Mouse (Mus musculus) spleen, postnatal 36 days (tissue): Measurements from ENCODE around the gene Gm29797.

Experiments used
- DNase-seq, 2 experiments: peaks; one replicate each; pipeline ENCODE4 v3.0.0; 2022; ENCODE audit warnings: low spot score in 2 of 2, mixed read lengths in 1 of 2

Gm29797 gene

DNA sequence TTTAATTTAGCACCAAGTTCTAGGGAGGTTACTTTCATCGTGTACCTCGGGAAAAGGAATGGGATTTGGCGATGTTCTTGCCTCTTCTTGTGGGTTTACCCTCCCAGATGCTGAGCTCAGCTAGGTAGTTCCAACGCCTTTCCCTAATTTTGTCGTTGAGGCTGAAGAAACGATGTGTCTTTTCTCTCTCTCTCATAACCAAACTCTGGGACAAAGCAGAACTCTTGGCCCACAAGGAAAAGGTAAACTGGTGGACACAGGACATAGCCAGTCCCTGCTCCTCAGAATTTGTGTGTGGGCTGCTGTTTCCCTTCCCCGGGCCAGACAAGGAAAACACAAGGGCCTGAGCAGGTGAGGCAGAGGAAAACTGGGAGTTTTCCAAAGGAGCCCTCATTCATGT is 15.2 kb downstream of the Gm29797 start:
- no peak for DNase-seq

DNA sequence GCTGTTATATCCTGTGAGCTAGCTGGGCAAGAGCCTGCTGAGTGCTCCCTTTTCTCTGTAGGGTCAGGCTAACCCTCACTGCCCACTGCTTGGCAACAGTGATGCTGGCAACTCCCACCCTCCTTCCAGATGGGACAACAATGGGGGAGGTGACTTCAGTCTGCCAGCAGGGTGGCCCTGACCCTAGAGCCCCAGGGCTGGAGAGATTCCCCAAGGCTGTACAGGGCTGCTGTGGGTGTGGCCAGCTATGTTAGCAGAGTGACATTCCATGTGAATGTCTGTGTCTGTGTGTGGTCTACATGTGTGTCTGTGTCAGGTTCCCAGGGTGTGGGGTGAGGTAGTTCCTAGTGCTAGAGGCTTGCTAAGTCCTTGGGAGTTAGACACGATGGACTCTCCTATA is 16.7 kb downstream of the Gm29797 start:
- DNase-seq: no peak

DNA sequence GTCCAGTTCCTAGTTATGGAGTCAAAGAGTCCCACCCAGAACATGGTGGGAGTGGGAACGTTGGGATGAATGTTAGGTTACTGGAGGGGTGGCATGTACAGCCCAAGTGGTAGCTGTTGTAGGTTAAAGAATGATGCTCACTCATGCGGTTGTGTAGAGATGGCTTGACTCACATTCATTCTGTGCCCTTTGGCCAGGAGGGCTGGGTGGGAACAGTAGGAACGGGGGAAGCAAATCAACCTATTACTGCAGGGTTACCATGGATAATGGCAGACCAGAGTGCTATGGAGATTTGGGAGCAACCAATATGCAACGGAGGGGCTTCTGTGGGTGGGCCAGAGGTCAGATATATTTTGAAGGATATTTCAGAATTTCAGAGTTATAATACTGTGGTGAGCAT is 18.1 kb downstream of the Gm29797 start:
- no peak for DNase-seq

DNA sequence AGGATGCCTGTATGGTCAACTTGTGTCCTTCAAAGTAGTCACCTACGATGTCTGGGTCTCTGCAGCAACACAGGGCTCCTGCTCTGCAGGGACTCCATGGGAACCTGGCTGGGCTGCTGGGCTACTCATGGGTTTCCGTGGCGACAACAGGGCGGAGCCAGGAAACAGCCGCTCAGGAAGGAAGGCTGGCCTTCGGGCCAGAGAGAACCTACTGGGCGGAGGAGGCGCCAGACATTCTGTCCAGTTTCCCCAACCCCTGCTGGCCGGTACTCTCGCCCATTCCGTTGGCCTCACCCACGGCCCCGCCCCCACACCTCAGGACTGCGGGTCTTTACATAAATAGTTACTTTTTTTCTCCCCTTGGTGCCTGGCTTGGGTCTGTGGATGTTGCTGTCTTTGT is 18.6 kb downstream of the Gm29797 start:
- DNase-seq: peak in 1 of 2 experiments; percentile 30

DNA sequence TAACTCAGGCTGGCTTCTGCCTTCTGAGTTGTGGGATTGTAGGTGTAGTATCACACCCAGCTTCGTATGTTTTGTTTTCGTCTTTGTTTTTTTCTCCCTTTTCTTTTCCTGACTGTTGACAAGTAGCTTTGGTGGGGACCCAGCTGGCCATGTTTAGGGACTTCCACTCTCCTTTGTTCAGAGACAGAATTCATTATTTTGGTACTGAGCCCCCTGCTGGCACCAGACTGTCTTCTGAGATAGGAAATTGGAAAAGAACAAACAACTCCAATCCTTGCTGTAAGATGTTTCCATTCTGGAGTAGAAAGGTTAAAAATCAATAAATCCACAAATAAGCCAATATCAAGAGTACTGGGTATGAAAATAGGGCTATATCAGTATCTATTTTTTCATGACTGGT is 19.6 kb downstream of the Gm29797 start:
- DNase-seq: no peak

DNA sequence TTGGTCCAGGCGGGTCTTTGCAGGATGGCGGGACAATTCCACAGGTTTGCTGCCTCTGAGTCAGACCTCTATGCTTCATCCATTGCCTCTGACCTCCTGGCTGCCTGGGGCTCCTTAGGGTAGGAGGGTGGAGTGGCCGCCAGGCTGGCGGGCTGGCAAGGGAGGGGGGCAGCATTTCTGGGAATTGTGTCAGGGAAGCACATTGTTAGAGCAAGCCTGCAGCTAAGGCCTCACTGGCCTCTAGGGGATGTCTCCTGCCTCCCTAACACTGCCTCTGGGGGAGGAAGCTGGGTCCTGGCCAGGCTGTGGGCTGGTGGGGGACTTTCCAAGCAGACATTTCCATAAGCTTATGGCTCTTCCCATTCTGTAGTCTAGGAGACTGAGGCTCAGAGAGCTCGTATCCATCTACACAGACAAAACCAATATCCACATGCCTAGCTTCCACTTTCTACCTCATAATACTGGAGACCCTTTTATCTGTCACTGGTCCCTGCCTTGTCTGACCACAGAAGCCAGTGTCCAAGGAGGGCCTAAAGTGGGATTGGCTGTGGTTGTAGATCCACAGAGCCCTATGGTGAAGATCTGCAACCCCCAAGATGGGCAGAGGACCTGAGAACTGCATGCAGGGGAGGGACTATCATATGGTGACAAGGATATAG is 20.4 kb downstream of the Gm29797 start:
- no peak for DNase-seq

DNA sequence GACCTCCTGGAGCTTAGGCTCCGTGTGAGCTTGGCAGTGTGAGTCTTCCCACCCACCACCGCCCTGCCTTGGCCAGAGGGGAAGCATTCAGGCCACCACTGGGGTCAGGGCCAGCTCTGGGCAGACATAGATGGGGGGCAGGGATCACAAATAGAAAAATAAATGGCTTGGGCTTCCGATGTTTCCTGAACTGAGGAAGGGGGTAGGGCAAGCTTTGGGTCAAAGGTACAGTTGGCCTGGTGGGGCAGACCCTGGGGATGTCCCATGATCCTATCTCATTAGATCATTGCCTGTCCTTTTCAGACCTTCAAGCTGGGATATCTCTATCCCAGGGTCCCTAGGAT is 20.9 kb downstream of the Gm29797 start:
- DNase-seq: no peak

DNA sequence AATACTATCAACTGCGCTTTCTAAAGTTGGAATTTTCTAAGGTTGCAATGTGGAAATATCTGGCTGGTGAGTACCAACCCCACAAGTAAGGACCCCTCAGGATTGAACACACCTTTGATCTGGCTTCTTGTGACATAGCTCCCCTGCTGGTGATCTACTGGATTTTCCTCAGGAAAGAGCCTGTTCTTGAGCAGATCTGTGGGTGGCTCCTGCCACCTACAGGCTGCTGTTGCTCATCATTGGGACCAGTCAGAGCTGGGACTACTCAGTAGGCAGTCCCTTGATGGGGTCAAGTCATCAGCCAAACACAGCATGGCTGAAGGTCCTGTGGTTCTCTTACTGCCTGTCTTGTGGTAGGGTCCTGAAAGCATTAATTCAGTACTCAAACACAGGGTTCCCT is 21.9 kb downstream of the Gm29797 start:
- peak; percentile 78 to 81 for DNase-seq

DNA sequence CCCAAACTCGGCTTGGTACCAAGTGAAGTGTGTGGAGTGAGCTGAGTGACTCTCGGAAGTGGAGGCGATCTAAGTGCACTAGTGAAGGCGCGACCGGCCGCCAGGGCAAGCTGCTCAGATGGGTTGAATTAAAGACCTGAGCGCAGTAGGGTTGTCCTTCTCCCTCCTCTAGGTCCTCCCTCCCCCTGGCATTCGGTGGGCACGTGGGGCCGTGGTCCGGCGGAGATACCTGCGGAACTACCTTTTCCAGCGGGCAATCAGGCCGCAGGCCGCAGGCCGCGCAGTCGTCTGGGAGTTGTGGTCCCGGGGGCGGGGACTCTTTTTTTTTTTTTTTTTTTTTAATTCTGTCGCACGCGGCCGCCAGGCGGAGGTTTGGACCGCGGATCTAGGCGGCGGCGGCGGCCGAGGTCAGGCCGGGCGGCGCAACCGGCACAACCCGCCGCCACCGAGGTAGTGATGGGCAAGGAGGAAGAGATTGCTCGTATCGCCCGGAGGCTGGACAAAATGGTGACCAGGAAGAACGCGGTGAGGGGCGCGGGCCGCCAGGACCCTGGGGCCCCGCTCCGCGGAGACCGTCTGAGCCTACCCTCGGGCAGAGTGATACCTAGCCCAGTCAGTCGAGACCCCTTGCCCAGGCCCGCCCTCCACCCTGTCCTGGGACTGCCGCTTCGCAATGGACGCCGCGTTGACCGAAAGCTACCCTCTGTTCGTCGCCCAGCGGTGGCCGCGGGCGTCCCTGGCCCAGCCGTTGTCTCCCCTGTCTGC is 23.3 kb downstream of the Gm29797 start, which contains the start of gene Tcea2:
Tcea2 (plus strand) TSS at position 360 of the 765 bp plus-strand sequence.
- DNase-seq: peak; percentile 70 to 73

DNA sequence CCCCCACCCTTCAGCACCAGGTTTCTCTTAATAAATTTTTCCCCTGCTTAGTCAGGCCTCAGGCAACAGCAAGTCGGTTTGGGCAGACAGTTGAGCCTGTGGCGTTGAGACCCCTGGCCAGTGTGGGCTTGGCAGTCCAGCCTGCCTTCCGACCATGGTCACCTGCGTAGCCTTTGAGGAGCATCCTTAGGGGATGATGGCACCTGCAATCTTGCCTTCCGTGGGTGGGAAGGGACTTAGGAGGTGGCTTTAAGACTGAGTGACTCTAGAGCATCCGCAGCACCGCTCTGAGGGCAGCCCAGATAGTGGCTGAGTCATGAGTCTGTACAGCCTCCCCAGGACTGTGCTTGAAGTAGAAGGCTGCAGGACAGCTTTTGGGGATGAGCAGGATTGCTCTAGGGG is 23.9 kb downstream of the Gm29797 start:
- no peak for DNase-seq

DNA sequence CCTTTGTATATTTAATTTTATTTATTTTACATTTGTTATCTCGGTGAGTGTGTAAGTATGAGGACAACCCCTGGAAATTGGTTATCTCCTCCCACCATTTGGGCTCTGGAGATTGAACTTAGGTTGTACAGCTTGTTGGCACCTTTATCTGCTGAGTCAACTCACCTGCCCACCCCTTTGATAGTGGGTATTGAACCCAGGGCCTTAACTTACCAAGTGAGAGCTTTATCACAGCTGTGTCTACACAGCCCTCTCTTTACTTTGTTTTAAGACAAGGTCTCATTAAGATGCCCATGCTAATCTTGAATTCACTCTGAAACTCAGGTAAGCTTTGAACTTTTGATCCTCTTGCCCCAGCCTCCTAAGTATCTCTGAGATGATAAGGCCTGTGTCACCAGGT is 25.1 kb downstream of the Gm29797 start:
- DNase-seq: no peak

DNA sequence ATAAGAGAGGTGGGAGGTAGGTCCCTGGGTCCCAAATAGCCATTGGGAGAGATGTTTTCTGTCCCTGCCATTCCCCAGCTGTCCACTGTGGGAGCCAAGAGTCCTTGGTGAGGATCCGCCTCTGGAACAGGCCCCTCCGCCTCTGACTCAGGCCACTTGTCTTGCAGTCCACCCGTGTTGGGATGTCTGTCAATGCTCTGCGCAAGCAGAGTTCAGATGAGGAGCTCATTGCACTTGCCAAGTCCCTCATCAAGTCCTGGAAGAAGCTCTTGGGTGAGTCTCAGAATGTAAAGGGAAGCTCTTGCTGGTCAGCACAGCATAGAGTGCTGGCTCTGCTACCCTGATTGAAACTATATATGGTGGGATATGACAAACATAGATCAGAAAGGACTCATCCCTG is 26.5 kb downstream of the Gm29797 start:
- no peak for DNase-seq

DNA sequence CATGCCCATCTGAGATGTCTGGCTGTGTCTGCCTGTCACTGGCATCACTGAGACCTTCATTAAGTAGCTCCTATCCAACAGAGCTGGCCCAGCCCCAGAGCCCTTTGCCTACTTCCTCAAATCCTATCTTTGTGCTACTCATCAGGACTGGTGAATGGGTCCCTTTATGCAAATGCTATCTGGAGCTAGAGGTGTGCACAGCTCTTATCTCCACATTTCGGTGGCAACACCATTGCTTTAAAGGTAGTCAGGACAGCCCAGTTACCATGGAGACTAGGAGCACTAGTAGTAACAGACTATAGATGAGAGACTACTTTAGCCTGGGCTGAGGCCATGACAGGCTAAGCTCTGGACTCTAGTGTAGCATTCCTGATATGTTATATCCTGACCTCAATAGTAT is 27.9 kb downstream of the Gm29797 start:
- no peak for DNase-seq

DNA sequence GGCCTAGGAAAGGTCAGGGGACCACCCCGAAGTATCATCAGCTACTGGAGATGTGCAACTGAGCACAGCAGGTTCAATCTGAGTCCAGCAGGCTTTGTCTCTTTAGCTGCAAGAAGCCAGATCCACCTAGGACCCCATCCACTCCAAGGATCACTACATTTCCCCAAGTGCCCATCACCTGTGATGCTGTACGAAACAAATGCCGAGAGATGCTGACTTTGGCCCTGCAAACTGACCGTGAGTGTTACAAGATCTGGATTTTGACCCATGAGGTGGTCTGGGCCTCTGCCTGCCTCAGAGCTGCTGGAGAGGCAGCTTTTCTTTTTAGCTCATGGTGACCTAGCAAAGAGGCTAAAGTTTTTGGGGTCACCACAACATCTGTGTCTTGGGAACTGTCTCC is 28.9 kb downstream of the Gm29797 start:
- no peak for DNase-seq

DNA sequence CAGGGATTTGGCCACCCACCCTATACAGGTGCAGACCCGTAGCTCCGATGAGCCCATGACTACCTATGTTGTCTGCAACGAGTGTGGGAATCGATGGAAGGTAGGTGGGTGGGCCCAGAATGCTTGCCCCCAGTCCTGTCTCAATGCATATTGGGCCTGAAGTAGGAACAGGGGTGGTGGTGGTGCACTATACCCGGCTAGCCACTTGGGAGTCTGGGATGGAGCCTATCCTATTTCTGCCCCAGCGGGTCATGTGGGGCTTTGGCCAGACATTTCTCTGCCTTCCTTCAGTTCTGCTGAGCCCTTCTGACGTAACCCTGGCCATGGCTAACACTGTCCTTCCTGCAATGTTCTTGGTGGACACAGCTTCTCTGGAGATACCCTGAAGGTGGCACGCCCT is 30.8 kb downstream of the Gm29797 start:
- no peak for DNase-seq

DNA sequence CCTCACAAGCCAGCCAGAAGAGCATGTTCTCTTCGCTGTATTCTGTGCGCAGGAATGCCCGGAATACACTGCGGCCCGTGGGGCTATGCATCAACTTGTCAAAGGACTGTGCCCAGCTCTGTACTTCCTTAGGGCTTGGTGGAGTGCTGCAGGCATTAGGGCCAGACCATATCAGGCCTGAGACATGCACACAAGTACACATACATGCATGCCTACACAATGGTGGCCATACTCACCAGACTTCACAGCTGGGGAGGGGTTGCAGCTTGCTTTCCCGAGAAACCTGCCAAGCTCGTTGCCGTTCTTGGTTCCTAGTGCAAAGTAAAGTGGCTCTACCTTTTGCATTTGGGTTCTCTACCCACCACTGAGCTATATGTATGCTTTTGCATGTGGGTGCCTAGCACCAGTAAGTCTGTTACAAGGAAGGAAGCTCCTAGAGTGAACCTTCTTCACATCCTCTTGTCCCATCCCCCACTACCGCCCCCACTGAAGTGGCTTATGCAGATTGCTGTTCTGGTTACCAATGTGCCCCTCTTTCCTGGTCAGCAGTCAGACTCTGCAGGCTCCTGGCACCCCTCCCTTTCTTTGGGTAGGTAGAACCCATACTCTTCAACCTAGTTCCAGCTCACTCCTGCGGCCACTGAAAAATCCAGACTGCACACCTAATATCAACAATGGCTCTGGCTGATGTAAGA is 32.8 kb downstream of the Gm29797 start:
- no peak for DNase-seq

DNA sequence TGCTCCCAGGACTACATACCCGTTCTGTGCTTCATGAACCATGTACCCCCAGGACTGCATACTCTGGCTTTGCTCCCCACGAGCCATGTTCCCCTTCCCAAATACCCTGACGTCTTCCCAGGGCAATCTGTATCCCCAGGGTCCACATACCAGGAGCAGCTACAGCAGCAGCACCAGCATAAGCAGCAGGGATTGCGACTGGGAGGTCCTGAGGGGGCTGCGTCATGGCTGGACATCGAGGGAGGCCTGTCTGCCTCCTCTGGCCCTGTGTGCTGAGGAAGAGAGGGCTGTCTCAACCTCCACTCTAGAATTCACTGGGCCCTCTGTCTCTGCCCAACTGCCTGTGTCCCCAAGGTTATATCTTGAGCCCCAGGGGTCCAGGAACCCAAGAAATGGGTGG is 34.2 kb downstream of the Gm29797 start:
- no peak for DNase-seq

DNA sequence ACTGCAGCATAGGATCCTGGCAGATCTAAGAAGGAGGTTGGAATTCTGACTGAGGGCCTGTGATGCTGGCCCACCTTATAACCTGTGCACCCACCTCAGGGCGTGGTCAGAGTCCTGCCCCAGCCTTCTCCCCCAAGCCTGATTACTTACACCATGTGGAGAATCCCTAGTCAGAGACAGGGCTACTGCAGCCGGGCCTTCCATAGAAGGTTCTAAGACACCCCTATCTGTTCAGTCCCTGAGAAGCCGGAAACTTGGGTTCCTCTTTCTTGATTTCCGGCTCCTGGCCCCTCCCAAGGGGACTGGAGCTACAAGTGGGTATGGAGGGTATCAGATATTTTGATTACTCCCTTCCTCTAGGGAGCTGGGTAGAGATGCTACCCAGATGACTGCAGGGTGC is 34.7 kb downstream of the Gm29797 start:
- DNase-seq: peak; percentile 65 to 74

DNA sequence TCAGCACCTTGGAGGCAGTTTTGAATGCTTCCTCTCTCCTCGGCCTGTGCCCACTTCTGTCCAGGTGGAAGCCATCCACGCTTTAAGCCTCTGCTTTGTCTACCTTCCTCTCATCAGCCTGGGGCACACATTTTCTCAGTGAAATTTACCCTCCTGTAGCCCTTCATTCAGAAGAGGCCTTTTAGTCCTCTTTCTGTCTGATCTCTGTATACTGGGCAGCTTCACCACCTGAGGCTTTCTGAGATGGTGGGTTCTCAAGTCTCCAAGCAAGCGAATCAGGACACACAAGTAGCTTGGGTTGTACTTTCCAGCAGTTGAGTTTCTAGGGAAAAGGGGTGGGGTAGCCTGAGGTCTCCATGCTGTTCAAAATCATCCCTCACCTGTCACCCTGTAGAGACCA is 35.5 kb downstream of the Gm29797 start:
- no peak for DNase-seq

DNA sequence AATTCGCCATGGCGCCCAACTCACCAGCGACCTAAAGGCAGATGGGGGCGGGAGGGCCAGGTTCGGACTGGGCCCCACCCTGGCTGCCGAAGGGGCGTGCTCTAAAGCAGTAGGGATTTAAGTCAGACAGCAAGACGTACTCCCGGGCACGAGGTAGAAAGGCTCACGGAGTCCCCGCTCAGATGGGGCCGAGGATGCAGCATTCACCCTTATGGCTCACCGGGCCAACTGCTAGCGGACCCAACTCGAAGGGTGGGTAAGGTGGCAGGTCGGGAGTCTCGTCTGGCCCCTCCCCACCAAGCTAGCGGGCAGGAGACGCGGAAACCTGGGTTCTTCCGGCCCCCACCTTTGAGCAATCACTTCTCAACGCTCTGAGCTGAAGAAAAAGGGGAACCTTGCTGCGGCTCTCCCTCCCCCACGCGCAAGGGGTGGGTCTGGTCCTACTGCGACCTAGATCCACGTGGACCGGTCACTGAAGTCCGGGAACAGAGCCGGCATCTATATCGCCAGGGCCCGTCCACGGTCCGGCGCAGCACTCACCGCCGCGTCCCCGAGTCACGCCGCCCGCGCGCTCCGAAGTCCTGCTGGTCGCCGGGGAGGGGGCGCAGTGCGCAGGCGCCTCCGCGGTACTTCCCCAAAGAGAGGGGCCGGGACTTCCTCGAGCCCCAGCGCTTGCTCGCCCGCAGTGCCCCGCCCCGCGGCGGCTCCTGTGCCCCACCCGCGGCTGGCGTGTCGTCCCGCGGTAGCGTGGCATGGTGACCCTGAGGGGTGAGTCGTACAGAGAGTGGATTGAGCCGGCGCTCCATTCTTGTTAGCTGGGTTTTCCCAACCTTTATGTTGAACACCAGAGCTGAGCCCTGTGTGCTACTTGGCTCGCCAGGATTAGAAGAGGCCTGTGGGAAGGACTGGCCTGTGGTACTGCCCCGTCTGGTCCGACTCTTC is 36.8 kb downstream of the Gm29797 start, which contains the start of gene Rgs19:
Rgs19 (minus strand) TSS at position 639 of the 942 bp plus-strand sequence.
- peak; percentile 91 to 93 for DNase-seq

DNA sequence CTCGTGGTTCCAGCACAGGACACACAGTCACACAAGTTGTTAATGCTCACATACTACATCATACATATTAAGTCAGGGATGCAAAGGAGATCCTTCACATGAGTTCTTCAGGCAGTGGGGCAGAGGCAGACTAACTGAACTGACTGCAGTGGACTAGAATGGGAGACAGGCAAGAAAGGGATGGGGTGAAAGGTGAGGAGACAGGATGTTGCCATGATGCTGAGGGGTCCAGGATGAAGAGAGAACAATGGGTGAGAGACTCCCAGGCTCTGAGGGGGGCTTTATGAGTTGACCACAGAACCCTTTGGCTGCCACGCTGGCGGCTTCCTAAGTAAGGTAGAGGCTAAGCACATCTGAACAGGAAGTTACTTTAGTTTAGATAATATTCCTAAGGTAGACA is 37.7 kb downstream of the Gm29797 start:
- DNase-seq: no peak

DNA sequence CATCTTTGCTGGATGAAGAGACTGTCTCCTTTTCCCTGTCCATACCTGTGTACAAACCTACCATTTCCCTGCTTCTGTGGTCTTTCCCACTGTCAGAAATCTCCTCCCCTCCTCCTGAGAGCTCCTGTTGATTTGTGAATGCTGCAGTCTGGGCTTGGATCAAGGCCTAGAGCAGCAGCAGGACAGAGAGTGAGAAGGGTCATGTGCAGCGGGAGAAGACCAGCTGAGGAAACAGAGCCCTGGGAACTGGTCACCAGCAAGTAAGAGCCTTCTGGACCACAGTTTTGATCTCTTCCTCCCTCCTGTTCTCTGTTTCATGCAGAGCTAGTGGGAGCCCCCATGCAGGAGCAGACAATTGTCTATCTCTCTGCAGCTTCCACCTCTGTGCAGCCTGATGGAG is 38.9 kb downstream of the Gm29797 start:
- DNase-seq: no peak
